Mouse (Mus musculus) cerebellum, adult 2 months (tissue): Measurements from ENCODE around the gene Cox10.

Source experiments
- CTCF ChIP-seq: fragments of 200-500 bp; IDR thresholded peaks from 2 replicates; pipeline ENCODE4 v1.5.1; 2011; ENCODE audit warnings: low read depth, mild to moderate bottlenecking, control low read depth, low read length, moderate library complexity, borderline replicate concordance; ENCODE audit not compliant: insufficient read depth
- POLR2A ChIP-seq: fragments of 200-500 bp; IDR thresholded peaks from 2 replicates; pipeline ENCODE4 v1.6.1; 2011; ENCODE audit warnings: low read length, control low read depth, borderline replicate concordance; ENCODE audit not compliant: insufficient read depth

GRCm38 (mm10) chr11:63951831-63952631 is 127.2 kb downstream of the Cox10 start:
- TF ChIP-seq CTCF = no peak
- no peak for TF ChIP-seq POLR2A
